Comparison of ENCODE assay signal across 9 mouse cellular contexts in the genomic region with DNA sequence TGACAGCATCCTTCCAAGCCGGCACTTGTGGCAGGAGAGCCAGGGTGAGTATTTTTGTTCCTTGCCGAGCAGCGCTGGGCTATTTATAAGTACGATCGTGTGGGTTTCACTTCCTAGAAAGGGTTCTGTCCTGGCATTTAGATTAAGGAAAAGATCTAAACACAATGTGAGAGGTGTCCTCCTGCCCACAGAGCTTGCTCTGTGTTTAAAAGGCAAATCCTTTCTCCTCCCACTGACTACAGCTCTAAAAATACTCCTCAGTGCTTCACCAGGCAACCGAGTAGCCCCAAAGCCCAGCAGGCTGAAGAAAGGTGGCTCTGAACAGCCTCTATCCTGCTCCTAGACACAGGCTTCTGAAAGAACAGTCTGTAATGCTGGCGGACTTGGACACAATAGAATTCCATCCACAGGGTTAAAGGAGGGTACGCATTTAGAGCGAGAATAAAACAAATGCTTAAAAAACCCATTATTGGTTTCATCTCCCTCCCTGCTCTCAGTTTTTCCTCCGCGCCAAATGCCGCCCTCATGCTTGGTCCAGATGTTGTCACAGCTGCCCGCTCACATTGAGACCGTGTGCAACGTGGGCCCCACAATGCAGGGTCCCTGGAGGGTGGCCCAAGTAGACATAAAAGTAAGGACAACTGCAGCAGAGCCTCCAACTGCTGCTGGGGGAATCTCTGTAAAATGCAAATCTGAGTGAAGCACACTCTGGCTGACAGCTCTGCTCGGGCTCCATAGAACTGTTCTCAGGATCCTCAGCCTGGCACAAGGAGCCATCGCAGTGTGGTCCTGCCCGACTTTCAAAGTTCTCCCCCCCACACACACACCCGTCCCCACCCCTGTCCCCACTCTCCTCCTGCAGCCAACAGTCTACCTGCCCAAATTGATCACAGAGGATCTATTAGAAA.
DNase-seq lines count a peak whose midpoint lies in the region; ATAC-seq lines count a peak whose summit lies in the region.
"Had no signal": no experiment of that assay in that cellular context is flagged by ENCODE, and none has a peak within 500 bp of the region (broad histone marks: within the 10 kb centered on the region; RNA-seq: fewer than 3 reads in every experiment).

No protein-coding gene starts in this region.

- H3K9ac ChIP-seq in embryonic facial prominence, embryonic 13.5 days: no peak overlapping the region
- H3K9ac ChIP-seq in hindbrain, embryonic 14.5 days: peak overlapping the region; percentile 32; the same call in 1 of the 2 replicates
- no peak overlapping the region for H3K9ac ChIP-seq in midbrain, embryonic 15.5 days

- no peaks in the 10 kb centered on the region for H3K36me3 ChIP-seq in embryonic facial prominence, embryonic 13.5 days
- H3K36me3 ChIP-seq in hindbrain, embryonic 14.5 days (replicated peaks; ENCODE audit: control insufficient read depth, insufficient read depth): no peaks in the 10 kb centered on the region
- H3K36me3 ChIP-seq in midbrain, embryonic 15.5 days (replicated peaks): no peaks in the 10 kb centered on the region

- DNase-seq in layer of hippocampus, adult 11-12 months (ENCODE audit: low spot score): peak; percentile 19
- DNase-seq in layer of hippocampus, adult 18-20 months (ENCODE audit: low spot score in 2 of 2): no peak
- DNase-seq in hindbrain, embryonic 14.5 days (ENCODE audit: low spot score): no peak
- no peak for DNase-seq in T-cell, adult 2 months (ENCODE audit: low spot score)
- no peak for DNase-seq in adrenal gland, postnatal 36 days
- DNase-seq in gastrocnemius, adult 8-10 months (ENCODE audit: low spot score in 2 of 2): no peak

- peak overlapping the region; percentile 55 for H3K27ac ChIP-seq in embryonic facial prominence, embryonic 13.5 days
- H3K27ac ChIP-seq in hindbrain, embryonic 14.5 days: peak overlapping the region; percentile 77
- H3K27ac ChIP-seq in midbrain, embryonic 15.5 days: peak overlapping the region; percentile 59
- H3K27ac ChIP-seq: macrophage had no signal

- H3K4me1 ChIP-seq in embryonic facial prominence, embryonic 13.5 days: peaks cover 37% of the 10 kb centered on the region
- peaks cover 42% of the 10 kb centered on the region for H3K4me1 ChIP-seq in hindbrain, embryonic 14.5 days (replicated peaks; ENCODE audit: control insufficient read depth, insufficient read depth, low read length)
- H3K4me1 ChIP-seq in midbrain, embryonic 15.5 days: peaks cover 51% of the 10 kb centered on the region

- no peaks in the 10 kb centered on the region for H3K9me3 ChIP-seq in embryonic facial prominence, embryonic 13.5 days
- H3K9me3 ChIP-seq in hindbrain, embryonic 14.5 days (ENCODE audit: control insufficient read depth, low read length): no peaks in the 10 kb centered on the region
- no peaks in the 10 kb centered on the region for H3K9me3 ChIP-seq in midbrain, embryonic 15.5 days

- H3K4me2 ChIP-seq in embryonic facial prominence, embryonic 13.5 days: peak overlapping the region; percentile 36
- H3K4me2 ChIP-seq in hindbrain, embryonic 14.5 days (replicated peaks): peak overlapping the region; percentile 34
- peak overlapping the region; percentile 20 for H3K4me2 ChIP-seq in midbrain, embryonic 15.5 days

- 29% methylated on average over 19 of the region's 19 CpGs for WGBS in embryonic facial prominence, embryonic 13.5 days
- 17% methylated on average over 19 of the region's 19 CpGs for WGBS in hindbrain, embryonic 14.5 days
- WGBS in midbrain, embryonic 15.5 days: 14% methylated on average over 19 of the region's 19 CpGs

- H3K27me3 ChIP-seq in embryonic facial prominence, embryonic 13.5 days: peaks cover 46% of the 10 kb centered on the region
- H3K27me3 ChIP-seq in hindbrain, embryonic 14.5 days (ENCODE audit: control insufficient read depth, insufficient read depth, low read length): no peaks in the 10 kb centered on the region
- H3K27me3 ChIP-seq in midbrain, embryonic 15.5 days (replicated peaks): peaks cover 38% of the 10 kb centered on the region

- 0 out of 2 replicates have a peak overlapping the region, but pooled peaks have one; percentile 1 for H3K4me3 ChIP-seq in embryonic facial prominence, embryonic 13.5 days
- H3K4me3 ChIP-seq in hindbrain, embryonic 14.5 days (replicated peaks; ENCODE audit: low read length): no peak overlapping the region
- no peak overlapping the region for H3K4me3 ChIP-seq in midbrain, embryonic 15.5 days

- ATAC-seq in embryonic facial prominence, embryonic 13.5 days (ENCODE audit: insufficient number of reproducible peaks, insufficient read depth, low FRiP score, low TSS enrichment, low read depth): no peak
- ATAC-seq in hindbrain, embryonic 14.5 days (ENCODE audit: low FRiP score): no peak
- no peak for ATAC-seq in midbrain, embryonic 15.5 days (replicated peaks)
